26 mouse cellular contexts compared by ENCODE assay signal in the genomic region with DNA sequence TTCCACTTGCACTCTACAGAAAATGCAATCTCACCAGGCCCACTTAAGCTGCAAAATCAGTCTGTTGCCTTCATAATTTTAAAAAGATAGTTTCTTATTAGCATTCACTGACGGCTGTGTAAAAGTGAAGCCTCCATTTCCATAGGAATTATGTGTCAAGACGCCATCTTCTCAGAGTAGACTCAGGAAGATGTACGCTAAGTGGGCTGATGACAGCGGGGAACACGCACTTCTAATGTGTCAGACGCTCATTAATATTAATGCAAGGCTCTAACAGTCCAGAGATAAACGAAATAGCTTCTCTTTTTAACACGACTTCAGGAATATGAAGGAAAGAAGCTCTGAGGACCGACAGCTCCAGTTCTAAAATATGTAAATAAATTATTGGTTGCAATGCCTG. TPM values are rescaled to one million over a fixed set of nuclear protein-coding genes. Genes with fewer than 3 reads are reported as not detected.
DNase-seq lines count a peak whose midpoint lies in the region; ATAC-seq lines count a peak whose summit lies in the region.
"Had no signal": no experiment of that assay in that cellular context is flagged by ENCODE, and none has a peak within 500 bp of the region (broad histone marks: within the 10 kb centered on the region; RNA-seq: fewer than 3 reads in every experiment).

No protein-coding gene starts in this region.

- peaks cover 22% of the 10 kb centered on the region for H3K36me3 ChIP-seq in forebrain, embryonic 13.5 days (ENCODE audit: poor library complexity, severe bottlenecking)
- H3K36me3 ChIP-seq in forebrain, embryonic 11.5 days (ENCODE audit: control insufficient read depth, insufficient read depth, low read length): no peaks in the 10 kb centered on the region; the same call in 1 of the 2 replicates
- peaks cover 24% of the 10 kb centered on the region for H3K36me3 ChIP-seq in neural tube, embryonic 12.5 days
- peaks cover 9% of the 10 kb centered on the region; the same call in 1 of the 2 replicates for H3K36me3 ChIP-seq in neural tube, embryonic 15.5 days
- H3K36me3 ChIP-seq in midbrain, embryonic 15.5 days (replicated peaks): 0 out of 2 replicates have a peak, but pooled peaks cover 5% of the 10 kb centered on the region

- WGBS in forebrain, embryonic 13.5 days: 70% methylated on average over 9 of the region's 9 CpGs
- WGBS in forebrain, embryonic 11.5 days: 85% methylated on average over 9 of the region's 9 CpGs
- 80% methylated on average over 9 of the region's 9 CpGs for WGBS in neural tube, embryonic 12.5 days
- WGBS in neural tube, embryonic 15.5 days: 57% methylated on average over 9 of the region's 9 CpGs
- WGBS in midbrain, embryonic 15.5 days: 55% methylated on average over 9 of the region's 9 CpGs

- H3K9ac ChIP-seq in forebrain, embryonic 13.5 days: no peak overlapping the region
- H3K9ac ChIP-seq in forebrain, embryonic 11.5 days (ENCODE audit: low read length): no peak overlapping the region
- no peak overlapping the region for H3K9ac ChIP-seq in neural tube, embryonic 12.5 days
- no peak overlapping the region for H3K9ac ChIP-seq in neural tube, embryonic 15.5 days (replicated peaks)
- no peak overlapping the region for H3K9ac ChIP-seq in midbrain, embryonic 15.5 days
- H3K9ac ChIP-seq: embryonic facial prominence, embryonic 13.5 days; heart, embryonic 15.5 days; hindbrain, embryonic 15.5 days; liver, embryonic 12.5 days; liver, postnatal 0 days had no signal

- intact Hi-C loops in gastrocnemius, postnatal 14 days (cut with DNase I; ENCODE audit: low total_unique reads): no loop called here

- no peaks in the 10 kb centered on the region for H3K9me3 ChIP-seq in forebrain, embryonic 13.5 days (replicated peaks)
- H3K9me3 ChIP-seq in forebrain, embryonic 11.5 days (ENCODE audit: control insufficient read depth, low read length): no peaks in the 10 kb centered on the region
- no peaks in the 10 kb centered on the region for H3K9me3 ChIP-seq in neural tube, embryonic 12.5 days
- H3K9me3 ChIP-seq in neural tube, embryonic 15.5 days (replicated peaks): no peaks in the 10 kb centered on the region
- no peaks in the 10 kb centered on the region for H3K9me3 ChIP-seq in midbrain, embryonic 15.5 days
- H3K9me3 ChIP-seq: embryonic facial prominence, embryonic 13.5 days; G1E; heart, embryonic 15.5 days; hindbrain, embryonic 15.5 days; liver, embryonic 12.5 days; megakaryocyte, embryonic 14.5 days had no signal

- peak; percentile 96 for ATAC-seq in forebrain, embryonic 13.5 days
- no peak for ATAC-seq in forebrain, embryonic 11.5 days (replicated peaks; ENCODE audit: low FRiP score)
- peak; percentile 71; the same call in 1 of the 2 replicates for ATAC-seq in neural tube, embryonic 12.5 days (ENCODE audit: low FRiP score, low read depth)
- ATAC-seq in neural tube, embryonic 15.5 days (ENCODE audit: low FRiP score): no peak
- peak; percentile 94 for ATAC-seq in midbrain, embryonic 15.5 days (replicated peaks)
- ATAC-seq: liver, embryonic 12.5 days; liver, postnatal 0 days had no signal

- peak overlapping the region; percentile 51; the same call in 1 of the 2 replicates for H3K27ac ChIP-seq in forebrain, embryonic 13.5 days
- H3K27ac ChIP-seq in forebrain, embryonic 11.5 days (ENCODE audit: low read depth, low read length): no peak overlapping the region
- H3K27ac ChIP-seq in neural tube, embryonic 12.5 days: no peak overlapping the region
- H3K27ac ChIP-seq in neural tube, embryonic 15.5 days (replicated peaks): no peak overlapping the region
- H3K27ac ChIP-seq in midbrain, embryonic 15.5 days: peak overlapping the region; percentile 52; the same call in 1 of the 2 replicates
- H3K27ac ChIP-seq: embryonic facial prominence, embryonic 13.5 days; heart, embryonic 15.5 days; hindbrain, embryonic 15.5 days; liver, embryonic 12.5 days had no signal

- no peak overlapping the region for H3K4me2 ChIP-seq in forebrain, embryonic 13.5 days
- no peak overlapping the region for H3K4me2 ChIP-seq in forebrain, embryonic 11.5 days (ENCODE audit: low read depth, low read length, severe bottlenecking)
- no peak overlapping the region for H3K4me2 ChIP-seq in neural tube, embryonic 12.5 days (replicated peaks)
- no peak overlapping the region for H3K4me2 ChIP-seq in neural tube, embryonic 15.5 days
- H3K4me2 ChIP-seq in midbrain, embryonic 15.5 days: no peak overlapping the region
- H3K4me2 ChIP-seq: embryonic facial prominence, embryonic 13.5 days; heart, embryonic 15.5 days; hindbrain, embryonic 15.5 days; liver, embryonic 12.5 days had no signal

- DNase-seq in forebrain, embryonic 11.5 days (ENCODE audit: low spot score): no peak
- no peak for DNase-seq in right cerebral cortex, postnatal 14 days
- DNase-seq in gastrocnemius, postnatal 14 days: no peak
- DNase-seq: adrenal gland, postnatal 10 days; cerebellum, adult 18-20 months; cerebellum, postnatal 10 days; gastrocnemius, postnatal 10 days; heart, postnatal 36 days; kidney, adult 18-20 months; kidney, postnatal 4 days; layer of hippocampus, postnatal 36 days; left cerebral cortex, postnatal 4 days; liver, postnatal 0 days; lung, postnatal 4 days; spleen, adult 18-20 months; thymus, postnatal 14 days had no signal

- H3K4me1 ChIP-seq in forebrain, embryonic 13.5 days: no peaks in the 10 kb centered on the region
- H3K4me1 ChIP-seq in forebrain, embryonic 11.5 days (replicated peaks; ENCODE audit: control insufficient read depth, insufficient read depth, low read length): no peaks in the 10 kb centered on the region
- H3K4me1 ChIP-seq in neural tube, embryonic 12.5 days: no peaks in the 10 kb centered on the region
- H3K4me1 ChIP-seq in neural tube, embryonic 15.5 days: no peaks in the 10 kb centered on the region
- H3K4me1 ChIP-seq in midbrain, embryonic 15.5 days: no peaks in the 10 kb centered on the region
- H3K4me1 ChIP-seq: embryonic facial prominence, embryonic 13.5 days; heart, embryonic 15.5 days; hindbrain, embryonic 15.5 days; liver, embryonic 12.5 days had no signal

- no peak overlapping the region for H3K4me3 ChIP-seq in forebrain, embryonic 13.5 days
- H3K4me3 ChIP-seq in forebrain, embryonic 11.5 days (ENCODE audit: low read depth, low read length): no peak overlapping the region
- H3K4me3 ChIP-seq in neural tube, embryonic 12.5 days: no peak overlapping the region
- no peak overlapping the region for H3K4me3 ChIP-seq in neural tube, embryonic 15.5 days (replicated peaks)
- H3K4me3 ChIP-seq in midbrain, embryonic 15.5 days: no peak overlapping the region
- H3K4me3 ChIP-seq: embryonic facial prominence, embryonic 13.5 days; heart, embryonic 15.5 days; hindbrain, embryonic 15.5 days; liver, embryonic 12.5 days; megakaryocyte, embryonic 14.5 days had no signal

- no peaks in the 10 kb centered on the region for H3K27me3 ChIP-seq in forebrain, embryonic 13.5 days
- no peaks in the 10 kb centered on the region for H3K27me3 ChIP-seq in forebrain, embryonic 11.5 days (ENCODE audit: control insufficient read depth, insufficient read depth, low read length)
- no peaks in the 10 kb centered on the region for H3K27me3 ChIP-seq in neural tube, embryonic 12.5 days (replicated peaks)
- no peaks in the 10 kb centered on the region for H3K27me3 ChIP-seq in neural tube, embryonic 15.5 days (replicated peaks)
- H3K27me3 ChIP-seq in midbrain, embryonic 15.5 days (replicated peaks): no peaks in the 10 kb centered on the region
- H3K27me3 ChIP-seq: embryonic facial prominence, embryonic 13.5 days; heart, embryonic 15.5 days; hindbrain, embryonic 15.5 days; liver, embryonic 12.5 days; megakaryocyte, embryonic 14.5 days had no signal

RNA-seq across cellular contexts. Expression of gene Qrsl1, which starts 13.9 kb away (rescaled TPM):
- 24.9 and 27.8 TPM in 2 replicates for polyA plus RNA-seq in forebrain, embryonic 13.5 days (2015; fragmentation: Nextera tagmentation; extraction: Ambion mirVana)
- polyA plus RNA-seq in forebrain, embryonic 11.5 days (2014; fragmentation: Nextera tagmentation; extraction: Ambion mirVana): 26.5 and 29.0 TPM in 2 replicates
- 22.0 and 22.6 TPM in 2 replicates for polyA plus RNA-seq in neural tube, embryonic 12.5 days (2016; fragmentation: Nextera tagmentation; extraction: Ambion mirVana)
- polyA plus RNA-seq in neural tube, embryonic 15.5 days (2015; fragmentation: Nextera tagmentation; extraction: Ambion mirVana): 22.2 and 23.6 TPM in 2 replicates
- polyA plus RNA-seq in midbrain, embryonic 15.5 days (2015; fragmentation: Nextera tagmentation; extraction: Ambion mirVana): 22.1 and 23.5 TPM in 2 replicates
- 10 to 100 TPM; 10.9 to 11.6 TPM for total RNA-seq in gastrocnemius, postnatal 14 days (2021)

RNA-seq across cellular contexts. Expression of gene Rtn4ip1, which starts 13.9 kb away (rescaled TPM):
- polyA plus RNA-seq in forebrain, embryonic 13.5 days (2015; fragmentation: Nextera tagmentation; extraction: Ambion mirVana): 16.9 and 18.3 TPM in 2 replicates
- 20.7 and 20.8 TPM in 2 replicates for polyA plus RNA-seq in forebrain, embryonic 11.5 days (2014; fragmentation: Nextera tagmentation; extraction: Ambion mirVana)
- polyA plus RNA-seq in neural tube, embryonic 12.5 days (2016; fragmentation: Nextera tagmentation; extraction: Ambion mirVana): 15.3 and 18.9 TPM in 2 replicates
- 14.4 and 16.4 TPM in 2 replicates for polyA plus RNA-seq in neural tube, embryonic 15.5 days (2015; fragmentation: Nextera tagmentation; extraction: Ambion mirVana)
- polyA plus RNA-seq in midbrain, embryonic 15.5 days (2015; fragmentation: Nextera tagmentation; extraction: Ambion mirVana): 15.0 and 16.0 TPM in 2 replicates
- total RNA-seq in gastrocnemius, postnatal 14 days (2021): 10 to 100 TPM; 19.5 to 25.1 TPM

Comparison
In these comparisons a context has a peak if more than half of its experiments do, and no peak if none do; other contexts are left out.
1. ATAC-seq: peak in forebrain, embryonic 13.5 days (single experiment), neural tube, embryonic 12.5 days (single experiment) and midbrain, embryonic 15.5 days (single experiment); none in forebrain, embryonic 11.5 days (single experiment) and neural tube, embryonic 15.5 days (single experiment).
2. H3K27ac ChIP-seq: peak in forebrain, embryonic 13.5 days (single experiment) and midbrain, embryonic 15.5 days (single experiment); none in forebrain, embryonic 11.5 days (single experiment), neural tube, embryonic 12.5 days (single experiment) and neural tube, embryonic 15.5 days (single experiment).